Mouse (Mus musculus) E14TG2a.4 (cell line): ENCODE measurements at regions not wholly inside any gene's neighbourhood (a gene's known extent, or its start where the extent isn't known, plus 50 kb on each side); places are given as distances from the start of the nearest gene placed in this dataset.

ENCODE experiments used
- CTCF ChIP-seq: conservative IDR thresholded peaks from 2 replicates; pipeline ENCODE4 v1.5.1; 2014; ENCODE audit warnings: low read length
- NANOG ChIP-seq: IDR thresholded peaks from 2 replicates; pipeline ENCODE4 v1.6.1; 2014; ENCODE audit warnings: borderline replicate concordance, low read length, mixed read lengths

DNA sequence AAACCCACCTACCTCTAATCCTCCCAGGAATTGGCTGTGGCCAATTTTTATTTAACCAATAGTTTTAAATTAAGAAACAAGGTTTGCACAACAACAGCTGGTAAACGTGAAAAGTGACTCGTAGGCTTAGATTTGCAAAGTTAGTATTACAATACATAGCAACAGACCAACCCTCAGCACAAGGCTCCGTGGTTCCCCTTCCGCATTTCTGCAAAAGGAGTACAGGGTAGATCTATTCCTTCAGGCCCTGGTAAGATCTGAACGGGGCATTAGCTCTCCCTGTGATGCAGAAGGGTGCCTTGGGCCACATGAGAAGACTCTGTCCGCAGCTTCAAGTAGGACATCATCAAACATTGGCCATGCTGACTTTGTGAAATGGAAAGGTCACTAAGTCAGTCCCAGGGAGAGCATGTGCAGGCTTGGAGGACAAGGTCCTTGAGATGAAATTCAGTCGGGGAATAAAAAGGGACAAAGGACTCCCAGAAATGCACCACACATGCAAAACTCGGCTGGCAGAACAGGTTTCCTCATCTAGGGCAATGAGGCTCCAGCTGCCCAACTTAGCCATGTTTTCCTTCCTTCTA, 75.0 kb upstream of the Armc2 start:
- TF ChIP-seq CTCF (no peak), NANOG (no peak)
